ENCODE assay signal across 8 mouse cellular contexts in genomic region chr9:19621843-19622822, GRCm38 (mm10). TPM values are rescaled to one million over a fixed set of nuclear protein-coding genes. Genes with fewer than 3 reads are reported as not detected.
DNase-seq lines count a peak whose midpoint lies in the region; ATAC-seq lines count a peak whose summit lies in the region.

Gene Zfp317 (plus strand): TSS chr9:19622102.

- peak within 1 kb of the TSS; percentile 90 for H3K27ac ChIP-seq in heart, embryonic 10.5 days
- peak within 1 kb of the TSS; percentile 96 for H3K27ac ChIP-seq in kidney, embryonic 15.5 days

- H3K4me3 ChIP-seq in heart, embryonic 10.5 days, result peak within 1 kb of the TSS; percentile 69
- peak within 1 kb of the TSS; percentile 67 for H3K4me3 ChIP-seq in kidney, embryonic 15.5 days (replicated peaks)

- no peaks in the 10 kb centered on the region for H3K4me1 ChIP-seq in heart, embryonic 10.5 days
- no peaks in the 10 kb centered on the region for H3K4me1 ChIP-seq in kidney, embryonic 15.5 days

- DNase-seq in B cell, adult 2 months, result peak; percentile 88 to 89
- DNase-seq in brain, adult 2 months (ENCODE audit: low read depth, low spot score), result peak; percentile 100
- DNase-seq in heart, embryonic 10.5 days (ENCODE audit: low spot score), result peak; percentile 97
- DNase-seq in liver, result peak; percentile 79
- DNase-seq in spleen, postnatal 4 days (ENCODE audit: low spot score in 2 of 2), result peak; percentile 77 to 83

- 3% methylated on average over 35 of the region's 35 CpGs for WGBS in heart, embryonic 10.5 days
- 2% methylated on average over 35 of the region's 35 CpGs for WGBS in kidney, embryonic 15.5 days

- peak; percentile 99 for ATAC-seq in erythroblast, adult 5-6 weeks (replicated peaks; ENCODE audit: low FRiP score, poor library complexity, severe bottlenecking)
- ATAC-seq in kidney, embryonic 15.5 days (replicated peaks; ENCODE audit: low FRiP score), result peak; percentile 97
- peak; percentile 98 for ATAC-seq in monocyte, adult 5-6 weeks (replicated peaks; ENCODE audit: insufficient number of reproducible peaks, low FRiP score, low TSS enrichment, poor library complexity, severe bottlenecking)

- H3K4me2 ChIP-seq in kidney, embryonic 15.5 days, result peak within 1 kb of the TSS; percentile 55

- H3K9me3 ChIP-seq in heart, embryonic 10.5 days, result no peaks in the 10 kb centered on the region
- H3K9me3 ChIP-seq in kidney, embryonic 15.5 days (replicated peaks), result no peaks in the 10 kb centered on the region

- no peaks in the 10 kb centered on the region for H3K27me3 ChIP-seq in heart, embryonic 10.5 days (ENCODE audit: insufficient read depth, poor library complexity, severe bottlenecking)
- no peaks in the 10 kb centered on the region for H3K27me3 ChIP-seq in kidney, embryonic 15.5 days

- H3K9ac ChIP-seq in kidney, embryonic 15.5 days, result peak within 1 kb of the TSS; percentile 64

- peaks cover 14% of the 10 kb centered on the region; the same call in 1 of the 2 replicates for H3K36me3 ChIP-seq in heart, embryonic 10.5 days
- H3K36me3 ChIP-seq in kidney, embryonic 15.5 days, result peaks cover 20% of the 10 kb centered on the region

RNA-seq across cellular contexts. Expression of gene Zfp317, which starts in this region (rescaled TPM):
- total RNA-seq in erythroblast, adult 5-6 weeks (2015; ENCODE audit: low replicate concordance), result 1.3 and 2.3 TPM in 2 replicates
- total RNA-seq in erythroblast, adult 5-6 weeks (2017; ENCODE audit: low replicate concordance), result 3.8 and 4.7 TPM in 2 replicates
- polyA plus RNA-seq in heart, embryonic 10.5 days (2016; fragmentation: Nextera tagmentation; extraction: Ambion mirVana), result 23.6 and 23.8 TPM in 2 replicates
- 31.6 and 33.1 TPM in 2 replicates for polyA plus RNA-seq in kidney, embryonic 15.5 days (2015; fragmentation: Nextera tagmentation; extraction: Ambion mirVana)
- total RNA-seq in monocyte, adult 5-6 weeks (2017), result 29.2 to 32.8 TPM (median 31.3 TPM) in 3 replicates

Comparison
In these comparisons a context has a peak if more than half of its experiments do, and no peak if none do; other contexts are left out.
1. Peak in every context shown above with its lines: DNase-seq, ATAC-seq, H3K4me3 ChIP-seq and H3K27ac ChIP-seq.